Mouse (Mus musculus) forebrain, embryonic 11.5 days (tissue): ENCODE results near the gene Efcab2. TPM values are rescaled to one million over a fixed set of nuclear protein-coding genes. Genes with fewer than 3 reads are reported as not detected.

Experiments
- ATAC-seq: fragments of 200-750 bp; cut with Nextera tagmentation; replicated peaks from 2 replicates; pipeline ENCODE4 v1.8.0; 2017; ENCODE audit warnings: moderate TSS enrichment; ENCODE audit not compliant: low FRiP score
- DNase-seq: peaks from one replicate; pipeline ENCODE4 v3.0.0-alpha.2; 2017; ENCODE audit warnings: low spot score
- H3K27ac ChIP-seq: fragments of 300-500 bp; sonication (generic); 2 replicates; pipeline ENCODE4 v1.5.1; 2014; ENCODE audit warnings: low read depth, low read length
- H3K27me3 ChIP-seq: fragments of 300-500 bp; sonication (generic); 2 replicates; pipeline ENCODE4 v1.6.1; 2014; ENCODE audit warnings: mild to moderate bottlenecking, low read length, mixed read lengths; ENCODE audit not compliant: control insufficient read depth, insufficient read depth
- H3K36me3 ChIP-seq: fragments of 300-500 bp; sonication (generic); 2 replicates; pipeline ENCODE4 v1.6.1; 2014; ENCODE audit warnings: mild to moderate bottlenecking, low read length, moderate library complexity, mixed read lengths; ENCODE audit not compliant: control insufficient read depth, insufficient read depth
- H3K4me1 ChIP-seq: fragments of 300-500 bp; sonication (generic); replicated peaks from 2 replicates; pipeline ENCODE4 v1.6.1; 2014; ENCODE audit warnings: low read length, mixed read lengths; ENCODE audit not compliant: control insufficient read depth, insufficient read depth
- H3K4me2 ChIP-seq: fragments of 300-500 bp; sonication (generic); 2 replicates; pipeline ENCODE4 v1.6.1; 2014; ENCODE audit warnings: low read depth, mild to moderate bottlenecking, low read length, moderate library complexity, mixed read lengths; ENCODE audit not compliant: severe bottlenecking
- H3K4me3 ChIP-seq: fragments of 300-500 bp; sonication (generic); 2 replicates; pipeline ENCODE4 v1.5.1; 2014; ENCODE audit warnings: low read depth, low read length
- H3K9ac ChIP-seq: fragments of 300-500 bp; sonication (generic); 2 replicates; pipeline ENCODE4 v1.6.1; 2014; ENCODE audit warnings: low read length
- H3K9me3 ChIP-seq: fragments of 300-500 bp; sonication (generic); 2 replicates; pipeline ENCODE4 v1.6.1; 2016; ENCODE audit warnings: low read length, mixed read lengths; ENCODE audit not compliant: control insufficient read depth
- WGBS: fragments of 180-500 bp; shearing (Covaris S2); extraction: QIAGEN DNeasy Blood & Tissue Kit; methylation state at CpG from one replicate; pipeline ENCODE4 v1.1.7; 2014; 5-methylcytosine and 5-hydroxymethylcytosine counted together
- polyA plus RNA-seq: library from polyadenylated mRNA; unstranded; fragments of >200 nt; fragmentation: Nextera tagmentation; extraction: Ambion mirVana; gene quantifications from 2 replicates; pipeline ENCODE4 v1.2.1, GENCODE M21; 2014

Gene Efcab2
- polyA plus RNA-seq, 1 experiment from 2014 or later = 9.5 TPM

GRCm38 (mm10) chr1:178506938-178507337 is 101.1 kb downstream of the Efcab2 start:
- no peaks in the 10 kb centered on the region for H3K36me3 ChIP-seq
- WGBS = 93% methylated on average over 8 of the region's 8 CpGs
- no peak overlapping the region for H3K9ac ChIP-seq
- no peak overlapping the region for H3K27ac ChIP-seq
- H3K4me3 ChIP-seq = no peak overlapping the region
- no peak overlapping the region for H3K4me2 ChIP-seq
- H3K4me1 ChIP-seq = no peaks in the 10 kb centered on the region
- DNase-seq (no peak), ATAC-seq (no peak)
- H3K9me3 ChIP-seq = no peaks in the 10 kb centered on the region
- H3K27me3 ChIP-seq = no peaks in the 10 kb centered on the region

GRCm38 (mm10) chr1:178512323-178513031 is 106.6 kb downstream of the Efcab2 start:
- Histone ChIP-seq H3K4me3 (no peak overlapping the region), H3K4me2 (no peak overlapping the region), H3K9ac (no peak overlapping the region), H3K4me1 (no peaks in the 10 kb centered on the region), H3K9me3 (no peaks in the 10 kb centered on the region), H3K27ac (no peak overlapping the region), H3K27me3 (no peaks in the 10 kb centered on the region), H3K36me3 (no peaks in the 10 kb centered on the region)
- no peak for DNase-seq
- ATAC-seq = no peak
- 40% methylated on average over 7 of the region's 7 CpGs for WGBS

GRCm38 (mm10) chr1:178513954-178514353 is 108.1 kb downstream of the Efcab2 start:
- H3K27me3 ChIP-seq = no peaks in the 10 kb centered on the region
- 44% methylated on average over 6 of the region's 8 CpGs for WGBS
- ATAC-seq (no peak), DNase-seq (no peak)
- no peak overlapping the region for H3K4me2 ChIP-seq
- no peak overlapping the region for H3K9ac ChIP-seq
- H3K36me3 ChIP-seq = no peaks in the 10 kb centered on the region
- no peak overlapping the region for H3K27ac ChIP-seq
- no peaks in the 10 kb centered on the region for H3K4me1 ChIP-seq
- H3K9me3 ChIP-seq = no peaks in the 10 kb centered on the region
- no peak overlapping the region for H3K4me3 ChIP-seq

- Histone ChIP-seq H3K36me3 (no peaks in the 10 kb centered on the region), H3K4me3 (no peak overlapping the region), H3K4me1 (no peaks in the 10 kb centered on the region), H3K27ac (no peak overlapping the region), H3K4me2 (no peak overlapping the region), H3K9me3 (no peaks in the 10 kb centered on the region), H3K27me3 (no peaks in the 10 kb centered on the region), H3K9ac (no peak overlapping the region)
- DNase-seq = no peak
- 81% methylated on average over 2 of the region's 2 CpGs for WGBS
- ATAC-seq = no peak
Measured at GRCm38 (mm10) chr1:178515839-178516238, 110.0 kb downstream of the Efcab2 start.

- DNase-seq (no peak), ATAC-seq (no peak)
- Histone ChIP-seq H3K9ac (no peak overlapping the region), H3K9me3 (no peaks in the 10 kb centered on the region), H3K27me3 (no peaks in the 10 kb centered on the region), H3K36me3 (no peaks in the 10 kb centered on the region), H3K4me1 (no peaks in the 10 kb centered on the region), H3K27ac (no peak overlapping the region), H3K4me3 (no peak overlapping the region), H3K4me2 (no peak overlapping the region)
- WGBS = 87% methylated on average over 5 of the region's 5 CpGs
Measured at GRCm38 (mm10) chr1:178522389-178522788, 116.5 kb downstream of the Efcab2 start.

- Histone ChIP-seq H3K4me3 (no peak overlapping the region), H3K4me2 (no peak overlapping the region), H3K9ac (no peak overlapping the region), H3K9me3 (no peaks in the 10 kb centered on the region), H3K36me3 (no peaks in the 10 kb centered on the region), H3K27me3 (peaks cover 6% of the 10 kb centered on the region), H3K27ac (no peak overlapping the region), H3K4me1 (0 out of 2 replicates have a peak, but pooled peaks cover 2% of the 10 kb centered on the region)
- ATAC-seq (no peak), DNase-seq (no peak)
- 53% methylated on average over 5 of the region's 5 CpGs for WGBS
Measured at GRCm38 (mm10) chr1:178523152-178523551, 117.3 kb downstream of the Efcab2 start.

- Histone ChIP-seq H3K27me3 (peaks cover 29% of the 10 kb centered on the region), H3K27ac (no peak overlapping the region), H3K36me3 (no peaks in the 10 kb centered on the region), H3K4me3 (peak overlapping the region; percentile 56), H3K9me3 (no peaks in the 10 kb centered on the region), H3K4me2 (peak overlapping the region; percentile 100), H3K9ac (no peak overlapping the region), H3K4me1 (peaks cover 7% of the 10 kb centered on the region; the same call in 1 of the 2 replicates)
- peak; percentile 14 for ATAC-seq
- peak; percentile 90 for DNase-seq
- WGBS = under 1% methylated on average over 21 of the region's 21 CpGs
Measured at GRCm38 (mm10) chr1:178527185-178527546, 121.3 kb downstream of the Efcab2 start.

- Histone ChIP-seq H3K4me3 (peak overlapping the region; percentile 56), H3K9ac (peak overlapping the region; percentile 60), H3K4me2 (peak overlapping the region; percentile 100), H3K36me3 (no peaks in the 10 kb centered on the region), H3K27ac (no peak overlapping the region), H3K9me3 (no peaks in the 10 kb centered on the region), H3K4me1 (peaks cover 7% of the 10 kb centered on the region; the same call in 1 of the 2 replicates), H3K27me3 (peaks cover 29% of the 10 kb centered on the region)
- ATAC-seq (peak; percentile 34), DNase-seq (peak; percentile 72)
- 0% methylated on average over 59 of the region's 59 CpGs for WGBS
Measured at GRCm38 (mm10) chr1:178527547-178528361, 121.9 kb downstream of the Efcab2 start.
